ENCODE assay signal across 21 mouse cellular contexts in genomic region chr3:65134931-65135330, GRCm38 (mm10).
"Had no signal": no experiment of that assay in that cellular context is flagged by ENCODE, and none has a peak within 500 bp of the region (broad histone marks: within the 10 kb centered on the region; RNA-seq: fewer than 3 reads in every experiment).

No protein-coding gene starts in this region.

- H3K4me3 ChIP-seq: heart, embryonic 10.5 days; hindbrain, embryonic 13.5 days; hindbrain, embryonic 15.5 days; layer of hippocampus, adult 2 months; limb, embryonic 13.5 days; limb, embryonic 15.5 days; liver, embryonic 12.5 days had no signal

- DNase-seq: gastrocnemius, postnatal 10 days; gastrocnemius, postnatal 36 days; heart, adult 11 months; heart, postnatal 10 days; heart, postnatal 4 days; kidney, adult 11 months; kidney, adult 8-10 months; kidney, postnatal 10 days; kidney, postnatal 25 days; kidney, postnatal 4 days; left cerebral cortex, postnatal 4 days; lung, adult 18-20 months had no signal

- H3K36me3 ChIP-seq: heart, embryonic 10.5 days; hindbrain, embryonic 13.5 days; hindbrain, embryonic 15.5 days; limb, embryonic 13.5 days; limb, embryonic 15.5 days; liver, embryonic 12.5 days had no signal

- H3K27me3 ChIP-seq: hindbrain, embryonic 13.5 days; hindbrain, embryonic 15.5 days; limb, embryonic 13.5 days; limb, embryonic 15.5 days; liver, embryonic 12.5 days had no signal

- H3K4me1 ChIP-seq: hindbrain, embryonic 13.5 days; hindbrain, embryonic 15.5 days; limb, embryonic 13.5 days; liver, embryonic 12.5 days had no signal

- H3K9me3 ChIP-seq: heart, embryonic 10.5 days; hindbrain, embryonic 13.5 days; hindbrain, embryonic 15.5 days; limb, embryonic 13.5 days; limb, embryonic 15.5 days; liver, embryonic 12.5 days had no signal

- H3K27ac ChIP-seq: hindbrain, embryonic 13.5 days; hindbrain, embryonic 15.5 days; hindbrain, postnatal 0 days; layer of hippocampus, adult 2 months; limb, embryonic 13.5 days; limb, embryonic 15.5 days; liver, embryonic 12.5 days; liver, embryonic 14.5 days had no signal
